Mouse (Mus musculus) CH12.LX (cell line): Measurements from ENCODE around the gene Sec14l4. TPM values are rescaled to one million over a fixed set of nuclear protein-coding genes. Genes with fewer than 3 reads are reported as not detected.

Experiments used
- DNase-seq: peaks from one replicate; pipeline ENCODE4 v3.0.0-alpha.2; 2013; ENCODE audit errors: extremely low read depth
- H3K27ac ChIP-seq: 2 replicates; pipeline ENCODE4 v1.5.1; 2012; ENCODE audit warnings: low read depth, mild to moderate bottlenecking, control low read depth, moderate library complexity; ENCODE audit not compliant: insufficient read depth
- H3K27me3 ChIP-seq: replicated peaks from 2 replicates; pipeline ENCODE3; 2012; ENCODE audit warnings: inconsistent platforms
- H3K36me3 ChIP-seq, 2 experiments: replicated peaks in 1 of 2; 2 replicates each; pipeline versions ENCODE3 to v1.6.1; 2012; ENCODE audit warnings: inconsistent platforms in 1 of 2, low read length in 1 of 2, mild to moderate bottlenecking in 1 of 2, mixed read lengths in 1 of 2, moderate library complexity in 1 of 2; ENCODE audit not compliant: control insufficient read depth in 1 of 2, insufficient read depth in 1 of 2
- H3K4me1 ChIP-seq, 2 experiments: 2 replicates each; pipeline ENCODE4 v1.6.1; 2012; ENCODE audit warnings: inconsistent platforms in 1 of 2, moderate library complexity in 1 of 2; ENCODE audit not compliant: insufficient read depth in 2 of 2, control insufficient read depth in 1 of 2
- H3K4me2 ChIP-seq: 2 replicates; pipeline ENCODE4 v1.6.1; 2012; ENCODE audit warnings: low read depth, mild to moderate bottlenecking, control low read depth; ENCODE audit not compliant: poor library complexity, insufficient read depth, severe bottlenecking
- H3K4me3 ChIP-seq, 3 experiments: fragments of 150-350 bp in 1 of 3; sonication (generic) in 1 of 3; replicated peaks in 1 of 3; 2 replicates each; pipeline versions ENCODE3 to v1.5.1; 2011 to 2012; ENCODE audit warnings: low read depth in 2 of 3, low read length in 2 of 3, mild to moderate bottlenecking in 2 of 3, moderate library complexity in 2 of 3, control low read depth in 1 of 3, improper control_type of control experiment in 1 of 3, inconsistent platforms in 1 of 3, mixed read lengths in 1 of 3; ENCODE audit not compliant: poor library complexity in 1 of 3
- H3K79me2 ChIP-seq: replicated peaks from 2 replicates; pipeline ENCODE4 v1.6.1; 2012; ENCODE audit warnings: mild to moderate bottlenecking, moderate library complexity; ENCODE audit not compliant: control insufficient read depth, poor library complexity, insufficient read depth, severe bottlenecking; ENCODE audit errors: extremely low read depth
- H3K9ac ChIP-seq: 2 replicates; pipeline ENCODE4 v1.6.1; 2012; ENCODE audit warnings: low read depth, mild to moderate bottlenecking, control low read depth, moderate library complexity; ENCODE audit not compliant: insufficient read depth
- H3K9me3 ChIP-seq: replicated peaks from 2 replicates; pipeline ENCODE3; 2012; ENCODE audit warnings: low read length, inconsistent platforms, mixed read lengths
- BHLHE40 ChIP-seq: IDR thresholded peaks from 2 replicates; pipeline ENCODE4 v1.6.1; 2011; ENCODE audit warnings: mild to moderate bottlenecking, low read depth, low read length, improper control_type of control experiment
- CHD2 ChIP-seq: IDR thresholded peaks from 2 replicates; pipeline ENCODE4 v1.6.1; 2011; ENCODE audit warnings: low read length, improper control_type of control experiment
- E2F4 ChIP-seq: IDR thresholded peaks from 2 replicates; pipeline ENCODE4 v1.6.1; 2011; ENCODE audit warnings: low read depth, low read length, improper control_type of control experiment; ENCODE audit not compliant: insufficient replicate concordance
- ELF1 ChIP-seq: IDR thresholded peaks from 2 replicates; pipeline ENCODE4 v1.6.1; 2014; ENCODE audit warnings: low read depth, mild to moderate bottlenecking, inconsistent platforms, low read length, improper control_type of control experiment
- ETS1 ChIP-seq: conservative IDR thresholded peaks from 2 replicates; pipeline ENCODE4 v1.6.1; 2012; ENCODE audit warnings: low read depth, mild to moderate bottlenecking, inconsistent platforms, low read length, improper control_type of control experiment, moderate library complexity
- GABPA ChIP-seq: IDR thresholded peaks from 2 replicates; pipeline ENCODE4 v1.6.1; 2012; ENCODE audit warnings: low read depth, low read length, improper control_type of control experiment, inconsistent platforms; ENCODE audit not compliant: insufficient replicate concordance
- HCFC1 ChIP-seq: IDR thresholded peaks from 2 replicates; pipeline ENCODE4 v1.6.1; 2012; ENCODE audit warnings: low read depth, mild to moderate bottlenecking, inconsistent platforms, low read length, improper control_type of control experiment
- IRF4 ChIP-seq: IDR thresholded peaks from 2 replicates; pipeline ENCODE4 v1.6.1; 2014; ENCODE audit warnings: low read depth, mild to moderate bottlenecking, inconsistent platforms, low read length, improper control_type of control experiment
- JUN ChIP-seq: IDR thresholded peaks from 2 replicates; pipeline ENCODE4 v1.6.1; 2011; ENCODE audit warnings: low read depth, mild to moderate bottlenecking, low read length, improper control_type of control experiment, moderate library complexity; ENCODE audit not compliant: insufficient read depth
- KAT2A ChIP-seq: IDR thresholded peaks from 2 replicates; pipeline ENCODE4 v1.6.1; 2012; ENCODE audit warnings: low read length, improper control_type of control experiment, inconsistent platforms; ENCODE audit not compliant: insufficient replicate concordance
- MAFK ChIP-seq: IDR thresholded peaks from 2 replicates; pipeline ENCODE4 v1.6.1; 2011; ENCODE audit warnings: low read length, improper control_type of control experiment; ENCODE audit not compliant: insufficient replicate concordance
- MAX ChIP-seq: IDR thresholded peaks from 2 replicates; pipeline ENCODE4 v1.6.1; 2011; ENCODE audit warnings: low read length, improper control_type of control experiment
- MAZ ChIP-seq: IDR thresholded peaks from 2 replicates; pipeline ENCODE4 v1.6.1; 2012; ENCODE audit warnings: low read depth, mild to moderate bottlenecking, inconsistent platforms, low read length, improper control_type of control experiment, moderate library complexity
- MXI1 ChIP-seq: IDR thresholded peaks from 2 replicates; pipeline ENCODE4 v1.6.1; 2011; ENCODE audit warnings: mild to moderate bottlenecking, low read depth, low read length, improper control_type of control experiment
- NELFE ChIP-seq: IDR thresholded peaks from 2 replicates; pipeline ENCODE4 v1.6.1; 2011; ENCODE audit warnings: low read depth, low read length, improper control_type of control experiment
- PAX5 ChIP-seq: IDR thresholded peaks from 2 replicates; pipeline ENCODE4 v1.6.1; 2012; ENCODE audit warnings: low read length, inconsistent platforms, mixed read lengths
- SMC3 ChIP-seq: IDR thresholded peaks from 2 replicates; pipeline ENCODE4 v1.6.1; 2011; ENCODE audit warnings: low read depth, low read length, improper control_type of control experiment
- UBTF ChIP-seq: IDR thresholded peaks from 2 replicates; pipeline ENCODE4 v1.6.1; 2012; ENCODE audit warnings: low read depth, mild to moderate bottlenecking, inconsistent platforms, low read length, improper control_type of control experiment, moderate library complexity
- USF1 ChIP-seq: IDR thresholded peaks from 2 replicates; pipeline ENCODE4 v1.6.1; 2014; ENCODE audit warnings: low read depth, mild to moderate bottlenecking, inconsistent platforms, low read length, improper control_type of control experiment
- USF2 ChIP-seq: conservative IDR thresholded peaks from 2 replicates; pipeline ENCODE4 v1.6.1; 2011; ENCODE audit warnings: low read depth, low read length, improper control_type of control experiment
- ZC3H11A ChIP-seq: IDR thresholded peaks from 2 replicates; pipeline ENCODE4 v1.6.1; 2012; ENCODE audit warnings: low read depth, mild to moderate bottlenecking, inconsistent platforms, low read length, improper control_type of control experiment
- ZKSCAN1 ChIP-seq: IDR thresholded peaks from 2 replicates; pipeline ENCODE4 v1.6.1; 2012; ENCODE audit warnings: low read depth, inconsistent platforms, low read length, improper control_type of control experiment, borderline replicate concordance
- ZMIZ1 ChIP-seq: IDR thresholded peaks from 2 replicates; pipeline ENCODE4 v1.6.1; 2012; ENCODE audit warnings: low read depth, mild to moderate bottlenecking, inconsistent platforms, low read length, improper control_type of control experiment
- ZNF384 ChIP-seq: IDR thresholded peaks from 2 replicates; pipeline ENCODE4 v1.6.1; 2012; ENCODE audit warnings: low read depth, low read length, improper control_type of control experiment, inconsistent platforms
- dilution Hi-C: fragments of 300-500 bp; cut with MboI; formaldehyde crosslinking; loops from 2 replicates; pipeline ENCODE4 v1.14.3; 2020; ENCODE audit warnings: low sequenced_read_pairs; ENCODE audit not compliant: extremely low pct_unique_long_range_greater_than_20kb, extremely low pct_ligation_motif_present
- in situ Hi-C: fragments of 300-500 bp; cut with MboI; formaldehyde crosslinking; loops from 3 replicates; pipeline ENCODE4 v1.14.3; 2019; ENCODE audit warnings: low sequenced_read_pairs, low pct_ligation_motif_present, low pct_unique_long_range_greater_than_20kb, mixed read lengths
- polyA plus RNA-seq: library from polyadenylated mRNA; unstranded; fragments of >175 nt; gene quantifications from 2 replicates; pipeline ENCODE4 v1.2.1, GENCODE M21; 2012; ENCODE audit warnings: low read depth; ENCODE audit not compliant: insufficient read length
- total RNA-seq, 2 experiments: library from RNA; depleted of rRNA; stranded (reverse); fragments of 300-350 nt in 1 of 2; fragments of >200 nt in 1 of 2; gene quantifications; 2 replicates each; pipeline ENCODE4 v1.2.3; 2012 to 2014

The Sec14l4 gene
- total and polyA plus RNA-seq, 3 experiments: 0.42 to 3.5 (median 0.47) TPM

GRCm38 (mm10) chr11:4076633-4077032, 45.4 kb downstream of the Sec14l4 start:
- in situ Hi-C loops: loop anchor here (5.0 kb wide), 2 partner anchors 34 to 64 kb away; no protein-coding TSS in a partner anchor
- peak; percentile 38 for DNase-seq
- Histone ChIP-seq H3K4me1 (no peaks in the 10 kb centered on the region), H3K9ac (no peak overlapping the region), H3K4me2 (no peak overlapping the region), H3K79me2 (no peaks in the 10 kb centered on the region), H3K9me3 (peaks cover 7% of the 10 kb centered on the region), H3K27me3 (peaks cover 36% of the 10 kb centered on the region), H3K27ac (no peak overlapping the region), H3K4me3 (no peak overlapping the region), H3K36me3 (no peaks in the 10 kb centered on the region)
- dilution Hi-C loops: no loop called here
- no peak for TF ChIP-seq KAT2A
- peak; percentile 50; the same call in 1 of the 2 replicates for TF ChIP-seq MXI1
- no peak for TF ChIP-seq JUN

DNA sequence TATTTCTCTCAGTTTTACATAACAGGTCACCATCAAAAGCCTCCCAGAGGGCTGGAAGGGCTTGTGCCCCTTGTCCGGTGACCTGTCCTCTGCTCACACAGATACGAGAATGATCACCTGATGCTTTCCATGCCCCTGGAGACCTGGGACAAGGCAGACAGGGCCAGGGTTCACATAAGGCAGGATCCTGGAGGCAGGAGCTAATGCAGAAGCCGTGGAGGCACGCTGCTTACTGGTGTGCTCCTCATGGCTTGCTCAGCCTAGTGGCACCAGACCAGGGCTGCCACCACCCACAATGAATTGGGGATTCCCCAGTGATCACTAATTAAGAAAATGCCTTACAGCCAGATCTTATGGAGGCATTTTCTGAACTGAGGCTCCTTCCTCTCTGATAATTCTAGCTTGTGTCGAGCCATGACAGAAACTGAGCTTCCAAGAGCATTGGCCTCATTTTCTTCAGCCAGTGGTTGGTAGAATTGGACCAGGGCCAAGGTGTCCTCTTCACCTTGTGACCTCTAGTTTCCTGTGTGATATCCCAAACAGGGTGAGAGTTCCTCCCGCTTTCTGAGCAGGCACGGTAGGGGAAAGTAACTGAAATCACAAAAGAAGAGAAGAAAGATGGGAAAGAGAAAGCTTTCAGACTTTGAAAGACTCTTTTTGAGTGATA, 47.1 kb downstream of the Sec14l4 start:
- Histone ChIP-seq H3K27me3 (peaks cover 31% of the 10 kb centered on the region), H3K27ac (no peak overlapping the region)
- TF ChIP-seq ZKSCAN1: no peak
- TF ChIP-seq ZNF384: no peak
- no peak for TF ChIP-seq SMC3
- no peak for TF ChIP-seq ZC3H11A
- TF ChIP-seq USF2: no peak
- no peak for TF ChIP-seq E2F4
- TF ChIP-seq USF1: no peak
- TF ChIP-seq MXI1: no peak
- no peak for TF ChIP-seq HCFC1
- no peak for TF ChIP-seq ZMIZ1
- TF ChIP-seq, all 38 proteins: peak for 0
- no peak overlapping the region for H3K9ac ChIP-seq
- dilution Hi-C loops: no loop called here
- in situ Hi-C loops: loop anchor here (5.0 kb wide), 2 partner anchors 36 to 66 kb away; no protein-coding TSS in a partner anchor
- no peak for DNase-seq
- no peaks in the 10 kb centered on the region for H3K36me3 ChIP-seq
- H3K79me2 ChIP-seq: no peaks in the 10 kb centered on the region
- peaks cover 11% of the 10 kb centered on the region for H3K9me3 ChIP-seq
- H3K4me3 ChIP-seq: no peak overlapping the region
- H3K4me2 ChIP-seq: no peak overlapping the region
- no peaks in the 10 kb centered on the region for H3K4me1 ChIP-seq

- dilution Hi-C loops (no loop called here), in situ Hi-C loops (no loop called here)
- Histone ChIP-seq H3K27me3 (peaks cover 17% of the 10 kb centered on the region), H3K27ac (no peak overlapping the region), H3K4me2 (no peak overlapping the region), H3K4me1 (peaks cover 0 to 11% of the 10 kb centered on the region in 2 experiments; a peak in 2 of 4 replicates), H3K4me3 (no peak overlapping the region), H3K79me2 (no peaks in the 10 kb centered on the region), H3K36me3 (no peaks in the 10 kb centered on the region), H3K9ac (no peak overlapping the region), H3K9me3 (peaks cover 12% of the 10 kb centered on the region)
- no peak for DNase-seq
- TF ChIP-seq MAZ (no peak), GABPA (no peak), HCFC1 (no peak), PAX5 (no peak), CHD2 (no peak), ELF1 (no peak), ZKSCAN1 (no peak), MXI1 (no peak), SMC3 (no peak), MAX (no peak), NELFE (no peak), JUN (no peak), E2F4 (no peak), UBTF (no peak), ETS1 (no peak), BHLHE40 (no peak), IRF4 (no peak), MAFK (no peak)
These were observed 49.0 kb downstream of the Sec14l4 start for GRCm38 (mm10) chr11:4080219-4080618.
